Mouse (Mus musculus) C2C12 (cell line): ENCODE data around the gene Itprip. TPM values are rescaled to one million over a fixed set of nuclear protein-coding genes. Genes with fewer than 3 reads are reported as not detected.
"Not testable (repeated sequence)": the region's sequence is repeated elsewhere in the genome, so short reads cannot be mapped to it uniquely, and the experiment has no call there.

ENCODE experiments used
- H3K27me3 ChIP-seq: one replicate; pipeline ENCODE4 v1.6.1; 2011; ENCODE audit not compliant: control insufficient read depth, insufficient read depth, insufficient read length
- H3K36me3 ChIP-seq: one replicate; pipeline ENCODE4 v1.6.1; 2011; ENCODE audit not compliant: control insufficient read depth, insufficient read depth
- H3K4me3 ChIP-seq: one replicate; pipeline ENCODE4 v1.5.1; 2011; ENCODE audit warnings: mild to moderate bottlenecking, control low read depth; ENCODE audit not compliant: poor library complexity, insufficient read depth, severe bottlenecking
- H3K79me2 ChIP-seq: one replicate; pipeline ENCODE4 v1.6.1; 2011; ENCODE audit not compliant: control insufficient read depth, insufficient read depth
- H3K79me3 ChIP-seq: one replicate; pipeline ENCODE4 v1.6.1; 2011; ENCODE audit warnings: low read depth, control low read depth
- H3ac ChIP-seq: one replicate; pipeline ENCODE3; 2011; ENCODE audit warnings: low read depth; ENCODE audit not compliant: control insufficient read depth, insufficient read length
- CEBPB ChIP-seq: IDR thresholded peaks from one replicate; pipeline ENCODE4 v1.6.1; 2011; ENCODE audit warnings: low read depth, mild to moderate bottlenecking, control low read depth, moderate library complexity
- CTCF ChIP-seq: IDR thresholded peaks from one replicate; pipeline ENCODE4 v1.5.1; 2011; ENCODE audit not compliant: control insufficient read depth, insufficient read depth, insufficient read length
- FOSL1 ChIP-seq: IDR thresholded peaks from one replicate; pipeline ENCODE4 v1.8.0; 2011; ENCODE audit warnings: mild to moderate bottlenecking, low read length; ENCODE audit not compliant: poor library complexity, insufficient read depth, severe bottlenecking
- MAX ChIP-seq: IDR thresholded peaks from one replicate; pipeline ENCODE4 v1.6.1; 2011; ENCODE audit warnings: mild to moderate bottlenecking, control low read depth
- MYOD1 ChIP-seq: IDR thresholded peaks from one replicate; pipeline ENCODE4 v1.6.1; 2011; ENCODE audit warnings: low read depth; ENCODE audit not compliant: control insufficient read depth, insufficient read length
- MYOG ChIP-seq: IDR thresholded peaks from one replicate; pipeline ENCODE4 v1.6.1; 2011; ENCODE audit not compliant: control insufficient read depth, insufficient read length; ENCODE audit errors: extremely low read depth
- USF1 ChIP-seq: IDR thresholded peaks from one replicate; pipeline ENCODE4 v1.6.1; 2011; ENCODE audit warnings: low read depth, mild to moderate bottlenecking, control low read depth, moderate library complexity
- polyA plus RNA-seq: library from polyadenylated mRNA; unstranded; fragments of >200 nt; fragmentation: generic; extraction: Trizol; gene quantifications from one replicate; pipeline ENCODE4 v1.2.1, GENCODE M21; 2012; ENCODE audit warnings: missing spikeins

Itprip gene
- polyA plus RNA-seq, 1 experiment = 66.5 TPM

DNA sequence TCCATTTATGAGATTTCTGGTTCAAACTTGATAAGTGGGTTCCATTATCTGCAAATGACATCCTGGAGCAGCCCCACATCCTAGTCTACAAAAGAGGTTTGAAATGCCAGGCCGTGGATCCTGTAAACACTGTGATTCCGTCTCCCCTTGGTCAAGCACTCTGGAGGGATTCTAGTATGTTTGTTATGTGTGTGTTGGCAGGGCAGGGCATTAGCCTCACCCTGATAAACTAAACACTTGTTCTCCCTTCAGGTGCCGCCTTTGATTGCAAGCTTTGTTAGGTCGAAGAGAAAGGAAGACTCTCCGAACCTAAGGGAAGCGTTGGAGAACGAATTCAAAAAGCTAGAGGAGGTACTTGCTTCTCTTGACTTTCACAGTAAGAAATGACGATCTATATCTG lies 59.9 kb downstream of the Itprip start:
- H3K79me3 ChIP-seq = peaks cover 19% of the 10 kb centered on the region
- H3ac ChIP-seq = no peak overlapping the region
- TF ChIP-seq MAX (no peak), USF1 (no peak)
- no peaks in the 10 kb centered on the region for H3K27me3 ChIP-seq
- peaks cover 52% of the 10 kb centered on the region for H3K36me3 ChIP-seq
- no peak overlapping the region for H3K4me3 ChIP-seq
- H3K79me2 ChIP-seq = peaks cover 41% of the 10 kb centered on the region

GRCm38 (mm10) chr19:47857957-47858942 lies 60.8 kb downstream of the Itprip start:
- TF ChIP-seq CEBPB = no peak
- no peak for TF ChIP-seq USF1
- no peak for TF ChIP-seq MAX
- TF ChIP-seq MYOG = no peak
- TF ChIP-seq FOSL1 = no peak
- TF ChIP-seq CTCF = no peak
- TF ChIP-seq MYOD1 = no peak
- peaks cover 47% of the 10 kb centered on the region for H3K36me3 ChIP-seq

DNA sequence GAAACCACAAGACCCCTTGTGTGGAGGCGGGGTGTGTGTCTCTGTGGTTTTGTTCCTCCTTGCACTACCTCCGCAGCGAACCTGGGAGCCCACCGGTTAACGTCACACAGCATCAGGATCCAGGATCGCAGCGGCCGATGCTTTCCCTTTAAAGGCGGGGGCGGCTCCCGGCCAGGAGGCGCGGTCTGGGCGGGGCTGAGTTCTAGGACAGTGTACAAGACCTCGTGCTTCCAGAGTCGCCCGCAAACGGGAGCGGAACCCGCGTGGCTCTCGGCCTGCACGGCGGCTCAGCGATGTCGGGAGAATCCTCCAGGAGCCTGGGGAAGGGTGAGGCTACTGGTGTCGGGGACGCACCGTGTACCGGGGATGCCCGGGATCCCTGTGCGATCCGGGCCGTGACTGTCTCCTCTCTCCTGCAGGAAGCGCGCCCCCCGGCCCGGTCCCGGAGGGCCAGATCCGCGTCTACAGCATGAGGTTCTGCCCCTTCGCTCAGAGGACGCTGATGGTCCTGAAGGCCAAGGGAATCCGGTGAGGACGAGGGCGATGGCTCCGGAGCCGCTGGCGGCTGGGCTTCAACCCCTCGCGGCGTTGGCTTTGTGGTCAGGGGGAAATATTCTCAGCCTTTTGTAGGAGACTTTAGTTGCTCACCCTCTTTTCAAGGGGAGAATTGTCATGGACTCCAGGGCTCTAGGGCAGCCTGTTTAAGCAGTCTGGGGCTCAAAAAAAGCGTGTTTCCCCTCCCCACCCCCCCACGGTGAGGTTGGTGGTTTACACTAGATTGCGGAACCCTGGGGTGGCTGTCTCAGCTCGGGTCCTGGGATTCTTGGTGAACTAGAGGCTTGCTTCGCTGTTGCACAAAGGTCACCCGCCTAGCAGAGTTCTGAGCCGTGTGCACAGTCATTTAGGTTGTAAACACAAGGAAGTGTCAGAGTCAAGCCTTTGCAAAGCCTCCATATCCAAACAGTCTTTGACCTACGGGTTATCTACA lies 64.0 kb downstream of the Itprip start, which contains the start of gene Gsto1:
Gene Gsto1 (plus strand): TSS at position 175 of the 988 bp plus-strand sequence.
- peaks cover 27% of the 10 kb centered on the region for H3K36me3 ChIP-seq
- H3K79me2 ChIP-seq = peaks cover 41% of the 10 kb centered on the region
- TF ChIP-seq CTCF = no peak
- TF ChIP-seq USF1 = peak; percentile 29
- peak; percentile 83 for TF ChIP-seq MAX

More at GRCm38 (mm10) chr19:47857957-47858942, 60.8 kb downstream of the Itprip start:
- Histone ChIP-seq H3K79me3 (peaks cover 19% of the 10 kb centered on the region), H3K4me3 (no peak overlapping the region), H3K27me3 (no peaks in the 10 kb centered on the region), H3K79me2 (peaks cover 41% of the 10 kb centered on the region), H3ac (no peak overlapping the region)

GRCm38 (mm10) chr19:47853951-47854795 lies 64.9 kb downstream of the Itprip start:
- peak overlapping the region; percentile 36 for H3ac ChIP-seq
- H3K79me3 ChIP-seq = peaks cover 18% of the 10 kb centered on the region
- peaks cover 41% of the 10 kb centered on the region for H3K79me2 ChIP-seq
- H3K27me3 ChIP-seq = no peaks in the 10 kb centered on the region
- peak; percentile 46 for TF ChIP-seq FOSL1
- no peak for TF ChIP-seq CTCF
- H3K4me3 ChIP-seq = peak overlapping the region; percentile 75
- peaks cover 18% of the 10 kb centered on the region for H3K36me3 ChIP-seq

More for the DNA sequence above, 64.0 kb downstream of the Itprip start, which contains the start of gene Gsto1:
- Histone ChIP-seq H3ac (peak within 1 kb of the TSS; percentile 95), H3K79me3 (peaks cover 18% of the 10 kb centered on the region), H3K4me3 (peak within 1 kb of the TSS; percentile 75), H3K27me3 (no peaks in the 10 kb centered on the region)

- H3K79me2 ChIP-seq = peaks cover 31% of the 10 kb centered on the region
- no peak overlapping the region for H3K4me3 ChIP-seq
- no peaks in the 10 kb centered on the region for H3K27me3 ChIP-seq
- no peak overlapping the region for H3ac ChIP-seq
- H3K36me3 ChIP-seq = peaks cover 8% of the 10 kb centered on the region
- H3K79me3 ChIP-seq = peaks cover 18% of the 10 kb centered on the region
- TF ChIP-seq MYOD1 (no peak), FOSL1 (no peak), CTCF (no peak)
Measured at GRCm38 (mm10) chr19:47853053-47853452, 66.0 kb downstream of the Itprip start.

- Histone ChIP-seq H3K79me3 (peaks cover 15% of the 10 kb centered on the region), H3K79me2 (peaks cover 23% of the 10 kb centered on the region)
- not testable (repeated sequence) for H3K4me3 ChIP-seq, H3ac ChIP-seq, H3K27me3 ChIP-seq, H3K36me3 ChIP-seq
Measured at GRCm38 (mm10) chr19:47852131-47852530, 67.0 kb downstream of the Itprip start.
